Mouse (Mus musculus): ENCODE data around the gene Ch25h. TPM values are rescaled to one million over a fixed set of nuclear protein-coding genes. Genes with fewer than 3 reads are reported as not detected.

Gene Ch25h
- polyA plus RNA-seq (2015; fragmentation: Nextera tagmentation; extraction: Ambion mirVana) = 3.7 and 4.6 TPM in 2 replicates

- ATAC-seq (ENCODE audit: low FRiP score, low TSS enrichment) (peak; percentile 42; the same call in 1 of the 2 replicates), DNase-seq (ENCODE audit: low spot score) (peak; percentile 42)
- Histone ChIP-seq H3K36me3 (ENCODE audit: control insufficient read depth, insufficient read depth, low read length) (no peaks in the 10 kb centered on the region), H3K9ac (ENCODE audit: low read length) (peak within 1 kb of the TSS; percentile 53), H3K4me1 (replicated peaks; ENCODE audit: control insufficient read depth, insufficient read depth) (no peaks in the 10 kb centered on the region), H3K9me3 (ENCODE audit: control insufficient read depth, low read length) (no peaks in the 10 kb centered on the region), H3K27me3 (ENCODE audit: control insufficient read depth, insufficient read depth, low read length) (no peaks in the 10 kb centered on the region), H3K4me2 (replicated peaks; ENCODE audit: low read depth) (peak within 1 kb of the TSS; percentile 86), H3K4me3 (ENCODE audit: low read depth, low read length) (peak within 1 kb of the TSS; percentile 59), H3K27ac (replicated peaks) (no peak within 1 kb of the TSS; the same call in 1 of the 2 replicates)
- WGBS = 3% methylated on average over 32 of the region's 35 CpGs
- no peak for TF ChIP-seq EP300 (optimal IDR thresholded peaks at IDR 0.05)
- TF ChIP-seq CTCF (IDR thresholded peaks at IDR 0.05; ENCODE audit: low read depth) = no peak
Measured at GRCm38 (mm10) chr19:34474991-34475971, at the start of gene Ch25h. TSS of gene Ch25h (minus strand) at chr19:34475164.

- TF ChIP-seq CTCF (IDR thresholded peaks at IDR 0.05; ENCODE audit: low read depth) (no peak), EP300 (optimal IDR thresholded peaks at IDR 0.05) (no peak)
- H3K9me3 ChIP-seq (ENCODE audit: control insufficient read depth, low read length) = no peaks in the 10 kb centered on the region
- 35% methylated on average over 9 of the region's 9 CpGs for WGBS
- DNase-seq (ENCODE audit: low spot score) (no peak), ATAC-seq (ENCODE audit: low FRiP score, low TSS enrichment) (no peak)
- no peaks in the 10 kb centered on the region for H3K36me3 ChIP-seq (ENCODE audit: control insufficient read depth, insufficient read depth, low read length)
- no peaks in the 10 kb centered on the region for H3K4me1 ChIP-seq (replicated peaks; ENCODE audit: control insufficient read depth, insufficient read depth)
- H3K4me3 ChIP-seq (ENCODE audit: low read depth, low read length) = no peak overlapping the region
- H3K9ac ChIP-seq (ENCODE audit: low read length) = no peak overlapping the region
- no peak overlapping the region for H3K27ac ChIP-seq (replicated peaks)
- H3K4me2 ChIP-seq (replicated peaks; ENCODE audit: low read depth) = no peak overlapping the region
- H3K27me3 ChIP-seq (ENCODE audit: control insufficient read depth, insufficient read depth, low read length) = no peaks in the 10 kb centered on the region
Measured at GRCm38 (mm10) chr19:34524646-34525045, 49.7 kb upstream of the Ch25h start.

GRCm38 (mm10) chr19:34523106-34523725 lies 48.3 kb upstream of the Ch25h start:
- DNase-seq (ENCODE audit: low spot score) (no peak), ATAC-seq (ENCODE audit: low FRiP score, low TSS enrichment) (no peak)
- no peak overlapping the region for H3K4me3 ChIP-seq (ENCODE audit: low read depth, low read length)
- H3K36me3 ChIP-seq (ENCODE audit: control insufficient read depth, insufficient read depth, low read length) = no peaks in the 10 kb centered on the region
- H3K9me3 ChIP-seq (ENCODE audit: control insufficient read depth, low read length) = no peaks in the 10 kb centered on the region
- H3K4me1 ChIP-seq (replicated peaks; ENCODE audit: control insufficient read depth, insufficient read depth) = no peaks in the 10 kb centered on the region
- no peak overlapping the region for H3K4me2 ChIP-seq (replicated peaks; ENCODE audit: low read depth)
- H3K9ac ChIP-seq (ENCODE audit: low read length) = no peak overlapping the region
- no peak overlapping the region for H3K27ac ChIP-seq (replicated peaks)
- no peaks in the 10 kb centered on the region for H3K27me3 ChIP-seq (ENCODE audit: control insufficient read depth, insufficient read depth, low read length)
- TF ChIP-seq EP300 (optimal IDR thresholded peaks at IDR 0.05) = no peak
- no peak for TF ChIP-seq CTCF (IDR thresholded peaks at IDR 0.05; ENCODE audit: low read depth)
- WGBS = 77% methylated on average over 12 of the region's 12 CpGs

GRCm38 (mm10) chr19:34521978-34522377 lies 47.0 kb upstream of the Ch25h start:
- no peaks in the 10 kb centered on the region for H3K36me3 ChIP-seq (ENCODE audit: control insufficient read depth, insufficient read depth, low read length)
- H3K4me2 ChIP-seq (replicated peaks; ENCODE audit: low read depth) = no peak overlapping the region
- WGBS = 82% methylated on average over 1 of the region's 1 CpGs
- no peaks in the 10 kb centered on the region for H3K27me3 ChIP-seq (ENCODE audit: control insufficient read depth, insufficient read depth, low read length)
- H3K9me3 ChIP-seq (ENCODE audit: control insufficient read depth, low read length) = no peaks in the 10 kb centered on the region
- H3K9ac ChIP-seq (ENCODE audit: low read length) = no peak overlapping the region
- H3K4me3 ChIP-seq (ENCODE audit: low read depth, low read length) = no peak overlapping the region
- TF ChIP-seq CTCF (IDR thresholded peaks at IDR 0.05; ENCODE audit: low read depth) (no peak), EP300 (optimal IDR thresholded peaks at IDR 0.05) (no peak)
- no peak overlapping the region for H3K27ac ChIP-seq (replicated peaks)
- ATAC-seq (ENCODE audit: low FRiP score, low TSS enrichment) (no peak), DNase-seq (ENCODE audit: low spot score) (no peak)
- H3K4me1 ChIP-seq (replicated peaks; ENCODE audit: control insufficient read depth, insufficient read depth) = no peaks in the 10 kb centered on the region

- no peak overlapping the region for H3K4me3 ChIP-seq (ENCODE audit: low read depth, low read length)
- WGBS = 57% methylated on average over 2 of the region's 2 CpGs
- no peak for ATAC-seq (ENCODE audit: low FRiP score, low TSS enrichment)
- TF ChIP-seq CTCF (IDR thresholded peaks at IDR 0.05; ENCODE audit: low read depth) (no peak), EP300 (optimal IDR thresholded peaks at IDR 0.05) (no peak)
- H3K9me3 ChIP-seq (ENCODE audit: control insufficient read depth, low read length) = no peaks in the 10 kb centered on the region
- no peaks in the 10 kb centered on the region for H3K36me3 ChIP-seq (ENCODE audit: control insufficient read depth, insufficient read depth, low read length)
- H3K4me1 ChIP-seq (replicated peaks; ENCODE audit: control insufficient read depth, insufficient read depth) = no peaks in the 10 kb centered on the region
- no peak overlapping the region for H3K4me2 ChIP-seq (replicated peaks; ENCODE audit: low read depth)
- H3K9ac ChIP-seq (ENCODE audit: low read length) = no peak overlapping the region
- DNase-seq (ENCODE audit: low spot score) = no peak
- H3K27ac ChIP-seq (replicated peaks) = no peak overlapping the region
- H3K27me3 ChIP-seq (ENCODE audit: control insufficient read depth, insufficient read depth, low read length) = no peaks in the 10 kb centered on the region
Measured at GRCm38 (mm10) chr19:34521361-34521760, 46.4 kb upstream of the Ch25h start.
